Mouse (Mus musculus) stomach, postnatal 0 days (tissue): ENCODE results near the gene Tom1. TPM values are rescaled to one million over a fixed set of nuclear protein-coding genes. Genes with fewer than 3 reads are reported as not detected.

Source experiments
- ATAC-seq: fragments of 200-750 bp; cut with Nextera tagmentation; 2 replicates; pipeline ENCODE4 v1.8.0; 2017; ENCODE audit not compliant: low FRiP score, low TSS enrichment
- DNase-seq: peaks from one replicate; pipeline ENCODE4 v3.0.0-alpha.2; 2016; ENCODE audit warnings: low spot score
- H3K27ac ChIP-seq: fragments of 300-500 bp; sonication (generic); replicated peaks from 2 replicates; pipeline ENCODE4 v1.5.1; 2014; ENCODE audit warnings: mild to moderate bottlenecking, control low read depth
- H3K27me3 ChIP-seq: fragments of 300-500 bp; sonication (generic); 2 replicates; pipeline ENCODE4 v1.6.1; 2014; ENCODE audit warnings: low read length; ENCODE audit not compliant: control insufficient read depth, insufficient read depth
- H3K36me3 ChIP-seq: fragments of 300-500 bp; sonication (generic); 2 replicates; pipeline ENCODE4 v1.6.1; 2014; ENCODE audit warnings: low read length, mixed read lengths; ENCODE audit not compliant: control insufficient read depth, insufficient read depth
- H3K4me1 ChIP-seq: fragments of 300-500 bp; sonication (generic); replicated peaks from 2 replicates; pipeline ENCODE4 v1.6.1; 2014; ENCODE audit warnings: antibody characterized with exemption; ENCODE audit not compliant: control insufficient read depth, insufficient read depth
- H3K4me2 ChIP-seq: fragments of 300-500 bp; sonication (generic); replicated peaks from 2 replicates; pipeline ENCODE4 v1.6.1; 2014; ENCODE audit warnings: low read depth, mild to moderate bottlenecking, control low read depth, moderate library complexity
- H3K4me3 ChIP-seq: fragments of 300-500 bp; sonication (generic); 2 replicates; pipeline ENCODE4 v1.5.1; 2014; ENCODE audit warnings: low read depth, low read length, control low read depth
- H3K9ac ChIP-seq: fragments of 300-500 bp; sonication (generic); 2 replicates; pipeline ENCODE4 v1.6.1; 2014; ENCODE audit warnings: mild to moderate bottlenecking, low read length, control low read depth, mixed read lengths
- H3K9me3 ChIP-seq: fragments of 300-500 bp; sonication (generic); 2 replicates; pipeline ENCODE4 v1.6.1; 2016; ENCODE audit warnings: low read length; ENCODE audit not compliant: control insufficient read depth
- CTCF ChIP-seq: IDR thresholded peaks from 2 replicates; pipeline ENCODE4 v1.5.1; 2016; ENCODE audit warnings: antibody characterized with exemption, low read depth, mild to moderate bottlenecking, moderate library complexity
- EP300 ChIP-seq: optimal IDR thresholded peaks from 2 replicates; pipeline ENCODE3; 2016; ENCODE audit warnings: antibody characterized with exemption
- WGBS: fragments of 180-500 bp; shearing (Covaris S2); extraction: QIAGEN DNeasy Blood & Tissue Kit; methylation state at CpG from one replicate; pipeline ENCODE4 v1.1.7; 2014; 5-methylcytosine and 5-hydroxymethylcytosine counted together
- polyA plus RNA-seq: library from polyadenylated mRNA; unstranded; fragments of >200 nt; fragmentation: Nextera tagmentation; extraction: Ambion mirVana; gene quantifications from 2 replicates; pipeline ENCODE4 v1.2.1, GENCODE M21; 2015

Gene Tom1
- polyA plus RNA-seq, 1 experiment from 2014 or later: 39.2 TPM

DNA sequence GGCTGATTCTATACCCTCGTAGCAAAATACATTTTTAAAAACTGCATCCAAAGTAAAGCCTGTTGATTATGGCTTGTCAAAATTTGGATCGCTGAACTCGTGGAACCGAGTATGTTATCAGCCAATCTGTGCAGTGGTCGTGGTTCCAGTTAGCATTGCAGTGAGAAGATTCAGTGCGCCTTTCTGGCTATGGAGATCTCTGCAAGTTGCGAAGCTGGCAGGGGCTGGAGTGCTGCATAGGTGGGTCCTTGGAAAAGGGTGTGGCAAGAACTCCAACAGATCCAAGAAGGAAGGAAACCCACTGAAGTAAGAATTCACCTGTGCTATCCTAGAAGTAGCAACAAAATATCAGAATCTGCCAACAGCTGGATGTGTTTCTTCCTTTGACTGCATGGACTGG, 39.0 kb upstream of the Tom1 start:
- peak overlapping the region; percentile 91 for H3K4me3 ChIP-seq
- H3K4me2 ChIP-seq: peak overlapping the region; percentile 73
- no peak overlapping the region for H3K27ac ChIP-seq
- ATAC-seq: no peak
- H3K4me1 ChIP-seq: no peaks in the 10 kb centered on the region
- 3% methylated on average over 7 of the region's 7 CpGs for WGBS
- H3K27me3 ChIP-seq: no peaks in the 10 kb centered on the region
- peaks cover 3% of the 10 kb centered on the region; the same call in 1 of the 2 replicates for H3K36me3 ChIP-seq
- no peak for TF ChIP-seq EP300
- peak; percentile 17 for DNase-seq
- no peak overlapping the region for H3K9ac ChIP-seq
- H3K9me3 ChIP-seq: no peaks in the 10 kb centered on the region

DNA sequence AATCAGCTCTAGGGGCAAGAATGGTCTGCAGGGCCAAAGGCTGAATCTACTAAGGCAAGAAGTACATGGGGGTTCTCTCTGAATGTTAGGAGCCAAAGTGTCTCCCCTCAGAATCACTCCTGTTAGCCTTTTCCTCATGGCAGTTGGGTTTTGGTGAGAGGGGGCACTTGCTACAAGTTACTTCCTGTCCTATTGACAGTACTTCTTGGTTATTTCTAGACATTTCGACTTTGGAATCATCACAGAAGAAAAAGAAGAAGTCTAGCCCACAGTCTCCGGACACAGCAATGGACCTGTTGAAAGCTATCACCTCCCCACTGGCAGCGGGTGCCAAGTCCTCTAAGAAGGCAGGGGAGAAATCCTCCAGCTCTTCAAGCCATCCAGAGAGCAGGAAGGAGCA, 33.1 kb upstream of the Tom1 start:
- Histone ChIP-seq H3K9me3 (no peaks in the 10 kb centered on the region), H3K4me3 (no peak overlapping the region), H3K4me1 (no peaks in the 10 kb centered on the region), H3K27me3 (no peaks in the 10 kb centered on the region), H3K4me2 (no peak overlapping the region), H3K27ac (no peak overlapping the region), H3K9ac (no peak overlapping the region), H3K36me3 (peaks cover 10% of the 10 kb centered on the region)
- 92% methylated on average over 3 of the region's 3 CpGs for WGBS
- DNase-seq (no peak), ATAC-seq (no peak)
- TF ChIP-seq EP300 (no peak), CTCF (no peak)

DNA sequence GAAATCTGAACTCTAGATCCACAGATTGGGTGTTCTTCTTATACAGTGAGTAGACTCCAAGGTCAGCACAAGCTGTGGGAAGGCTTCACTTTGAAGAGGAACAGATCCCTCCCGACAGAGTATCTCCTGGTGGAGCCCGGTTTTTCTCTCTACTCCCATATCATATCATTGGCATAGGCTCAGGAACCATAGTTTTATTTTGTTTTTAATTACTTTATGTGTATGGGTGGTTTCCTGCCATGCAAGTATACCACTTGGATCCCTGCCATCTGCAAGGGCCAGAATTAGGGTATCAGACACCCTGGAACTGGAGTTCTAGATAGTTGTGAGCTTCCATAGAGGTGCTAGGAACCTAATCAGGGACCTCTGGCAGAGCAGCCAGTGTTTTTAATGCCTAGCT, 24.7 kb upstream of the Tom1 start:
- Histone ChIP-seq H3K9me3 (no peaks in the 10 kb centered on the region), H3K36me3 (no peaks in the 10 kb centered on the region; the same call in 1 of the 2 replicates), H3K27ac (no peak overlapping the region), H3K4me3 (no peak overlapping the region), H3K4me1 (no peaks in the 10 kb centered on the region), H3K9ac (no peak overlapping the region), H3K27me3 (no peaks in the 10 kb centered on the region), H3K4me2 (no peak overlapping the region)
- 94% methylated on average over 2 of the region's 2 CpGs for WGBS
- TF ChIP-seq CTCF (no peak), EP300 (no peak)
- DNase-seq (no peak), ATAC-seq (no peak)

DNA sequence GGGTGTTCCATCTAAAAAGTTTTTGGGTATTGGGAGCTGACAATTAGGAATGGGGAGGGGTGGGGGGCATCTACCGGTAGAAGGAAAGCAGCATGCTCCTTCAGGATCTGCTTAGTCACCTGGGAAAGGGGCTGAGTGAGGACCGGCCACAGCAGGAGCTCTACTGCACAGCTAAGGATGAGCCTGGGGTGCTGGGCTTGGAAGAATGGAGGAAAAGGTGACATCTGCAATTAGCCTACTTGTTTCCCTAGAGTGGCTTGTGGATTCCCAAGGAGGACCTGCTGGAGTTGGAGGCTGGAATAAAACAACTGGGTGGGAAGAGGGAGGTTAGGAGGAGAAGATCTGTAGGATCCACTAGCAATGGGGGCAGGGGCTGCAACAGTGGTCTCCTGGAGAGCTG, 19.9 kb upstream of the Tom1 start:
- TF ChIP-seq CTCF (no peak), EP300 (no peak)
- Histone ChIP-seq H3K9ac (no peak overlapping the region), H3K9me3 (no peaks in the 10 kb centered on the region), H3K4me3 (no peak overlapping the region), H3K27me3 (no peaks in the 10 kb centered on the region), H3K4me1 (no peaks in the 10 kb centered on the region), H3K4me2 (no peak overlapping the region), H3K27ac (no peak overlapping the region), H3K36me3 (no peaks in the 10 kb centered on the region; the same call in 1 of the 2 replicates)
- no peak for DNase-seq
- WGBS: 52% methylated on average over 2 of the region's 2 CpGs
- ATAC-seq: no peak

DNA sequence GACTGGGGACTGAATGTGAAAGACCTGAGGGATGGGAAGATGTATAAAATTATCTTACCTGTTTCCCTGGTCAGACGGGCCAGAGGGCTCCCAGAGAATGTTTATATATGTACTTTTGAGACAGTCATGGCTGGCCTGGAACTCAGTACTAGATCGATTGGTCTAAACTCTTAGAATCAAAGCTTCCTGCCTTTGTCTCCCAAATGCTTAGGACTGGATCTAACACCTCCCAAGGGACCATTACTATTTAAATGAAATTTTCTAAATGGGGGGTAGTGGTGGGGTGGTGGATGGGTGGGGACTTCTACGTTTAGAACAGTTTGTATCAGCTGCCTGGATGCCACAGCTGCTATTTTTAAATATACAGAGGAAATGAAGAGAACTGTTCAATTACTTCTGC, 19.5 kb upstream of the Tom1 start:
- Histone ChIP-seq H3K27ac (no peak overlapping the region), H3K4me2 (no peak overlapping the region), H3K4me3 (no peak overlapping the region), H3K9me3 (no peaks in the 10 kb centered on the region), H3K9ac (no peak overlapping the region), H3K27me3 (no peaks in the 10 kb centered on the region), H3K4me1 (no peaks in the 10 kb centered on the region), H3K36me3 (no peaks in the 10 kb centered on the region; the same call in 1 of the 2 replicates)
- ATAC-seq (no peak), DNase-seq (no peak)
- TF ChIP-seq EP300 (no peak), CTCF (no peak)
- WGBS: 65% methylated on average over 3 of the region's 3 CpGs

DNA sequence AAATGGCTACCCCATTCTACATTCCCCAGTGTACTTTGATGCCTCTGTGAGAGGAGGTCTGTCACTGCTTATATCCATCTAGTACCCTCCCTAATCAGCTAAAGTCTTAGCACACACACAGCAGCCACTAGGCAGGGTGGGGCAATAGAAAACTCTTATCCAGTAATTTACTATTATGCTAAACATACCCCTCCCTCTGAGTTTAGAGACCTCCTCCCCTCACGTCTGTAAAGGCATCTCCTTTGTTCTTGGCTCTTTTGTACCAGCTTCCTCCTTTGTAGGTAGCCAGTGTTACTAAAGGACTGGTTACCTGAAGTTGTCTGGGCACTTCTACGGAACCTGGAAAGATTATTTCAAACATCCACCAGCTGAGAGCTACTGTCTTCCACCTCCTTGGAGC, 17.5 kb upstream of the Tom1 start:
- Histone ChIP-seq H3K4me2 (no peak overlapping the region), H3K4me3 (no peak overlapping the region), H3K27me3 (no peaks in the 10 kb centered on the region), H3K4me1 (no peaks in the 10 kb centered on the region), H3K9me3 (no peaks in the 10 kb centered on the region), H3K9ac (no peak overlapping the region), H3K36me3 (no peaks in the 10 kb centered on the region), H3K27ac (no peak overlapping the region)
- 43% methylated on average over 2 of the region's 2 CpGs for WGBS
- TF ChIP-seq CTCF (no peak), EP300 (no peak)
- ATAC-seq (no peak), DNase-seq (no peak)
